Mouse (Mus musculus) lung, adult 2 months (tissue): ENCODE measurements around the gene Slc26a11. TPM values are rescaled to one million over a fixed set of nuclear protein-coding genes. Genes with fewer than 3 reads are reported as not detected.

Experiments
- DNase-seq: peaks from one replicate; pipeline ENCODE4 v3.0.0; 2022
- H3K4me1 ChIP-seq: fragments of 200-500 bp; 2 replicates; pipeline ENCODE4 v1.6.1; 2011; ENCODE audit warnings: low read length; ENCODE audit not compliant: control insufficient read depth, insufficient read depth
- H3K4me3 ChIP-seq: fragments of 200-500 bp; replicated peaks from 2 replicates; pipeline ENCODE3; 2011; ENCODE audit warnings: low read depth, mild to moderate bottlenecking, control low read depth, low read length; ENCODE audit errors: extremely low read depth
- CTCF ChIP-seq: fragments of 200-500 bp; IDR thresholded peaks from 2 replicates; pipeline ENCODE4 v1.5.1; 2011; ENCODE audit warnings: mild to moderate bottlenecking, low read length, control low read depth; ENCODE audit not compliant: insufficient read depth
- POLR2A ChIP-seq: fragments of 200-500 bp; IDR thresholded peaks from 2 replicates; pipeline ENCODE4 v1.6.1; 2011; ENCODE audit warnings: low read depth, mild to moderate bottlenecking, control low read depth, low read length, borderline replicate concordance; ENCODE audit errors: extremely low read depth
- WGBS: fragments of 180-500 bp; shearing (Covaris S2); methylation state at CpG from one replicate; pipeline ENCODE4 v1.1.7; 2018; 5-methylcytosine and 5-hydroxymethylcytosine counted together
- polyA plus RNA-seq: library from polyadenylated mRNA; depleted of rRNA; stranded (reverse); fragments of >200 nt; gene quantifications from 2 replicates; pipeline ENCODE4 v1.2.3, GENCODE M21; 2012

Slc26a11 gene
- polyA plus RNA-seq, 1 experiment = 28.0 TPM

GRCm38 (mm10) chr11:119395394-119395793, 40.0 kb downstream of the Slc26a11 start:
- no peak for DNase-seq
- WGBS = 41% methylated on average over 7 of the region's 7 CpGs
- no peak overlapping the region for H3K4me3 ChIP-seq
- TF ChIP-seq POLR2A (no peak), CTCF (no peak)
- peaks cover 33% of the 10 kb centered on the region for H3K4me1 ChIP-seq

GRCm38 (mm10) chr11:119395931-119396330, 40.6 kb downstream of the Slc26a11 start:
- WGBS = 43% methylated on average over 13 of the region's 13 CpGs
- DNase-seq = no peak
- TF ChIP-seq CTCF (no peak), POLR2A (no peak)
- no peak overlapping the region for H3K4me3 ChIP-seq
- H3K4me1 ChIP-seq = peaks cover 33% of the 10 kb centered on the region

- peaks cover 29% of the 10 kb centered on the region for H3K4me1 ChIP-seq
These were observed 41.1 kb downstream of the Slc26a11 start for GRCm38 (mm10) chr11:119396461-119396860.

GRCm38 (mm10) chr11:119402501-119403160, 47.3 kb downstream of the Slc26a11 start:
- H3K4me1 ChIP-seq = no peaks in the 10 kb centered on the region
- WGBS = 50% methylated on average over 11 of the region's 11 CpGs
- no peak for DNase-seq
- TF ChIP-seq POLR2A (no peak), CTCF (no peak)
- no peak overlapping the region for H3K4me3 ChIP-seq

More at GRCm38 (mm10) chr11:119396461-119396860, 41.1 kb downstream of the Slc26a11 start:
- 84% methylated on average over 7 of the region's 7 CpGs for WGBS
- H3K4me3 ChIP-seq = no peak overlapping the region
- DNase-seq = no peak
- no peak for TF ChIP-seq POLR2A
- TF ChIP-seq CTCF = no peak

- Histone ChIP-seq H3K4me3 (no peak overlapping the region), H3K4me1 (no peaks in the 10 kb centered on the region)
- DNase-seq = peak; percentile 42
- WGBS = 67% methylated on average over 5 of the region's 5 CpGs
- no peak for TF ChIP-seq POLR2A
- TF ChIP-seq CTCF = peak; percentile 92
These were observed 49.3 kb downstream of the Slc26a11 start for GRCm38 (mm10) chr11:119404627-119405026.

- Histone ChIP-seq H3K4me3 (no peak overlapping the region), H3K4me1 (no peaks in the 10 kb centered on the region)
- no peak for DNase-seq
- 89% methylated on average over 6 of the region's 6 CpGs for WGBS
- TF ChIP-seq POLR2A = no peak
- TF ChIP-seq CTCF = no peak
These were observed 52.0 kb downstream of the Slc26a11 start for GRCm38 (mm10) chr11:119407381-119407780.

- Histone ChIP-seq H3K4me1 (no peaks in the 10 kb centered on the region), H3K4me3 (no peak overlapping the region)
- TF ChIP-seq CTCF = no peak
- no peak for TF ChIP-seq POLR2A
- 61% methylated on average over 5 of the region's 5 CpGs for WGBS
- no peak for DNase-seq
These were observed 52.6 kb downstream of the Slc26a11 start for GRCm38 (mm10) chr11:119407977-119408376.

- 41% methylated on average over 16 of the region's 16 CpGs for WGBS
- Histone ChIP-seq H3K4me1 (no peaks in the 10 kb centered on the region), H3K4me3 (no peak overlapping the region)
- DNase-seq = no peak
- TF ChIP-seq POLR2A (no peak), CTCF (no peak)
These were observed 64.2 kb downstream of the Slc26a11 start for GRCm38 (mm10) chr11:119419327-119420118.

GRCm38 (mm10) chr11:119420426-119420825, 65.1 kb downstream of the Slc26a11 start:
- WGBS = 76% methylated on average over 5 of the region's 5 CpGs
- DNase-seq = no peak
- Histone ChIP-seq H3K4me1 (no peaks in the 10 kb centered on the region), H3K4me3 (no peak overlapping the region)
- no peak for TF ChIP-seq CTCF
- no peak for TF ChIP-seq POLR2A
